Mouse (Mus musculus): ENCODE data around the gene 3110082J24Rik.
A peak's percentile ranks its signal among the peaks of the same experiment; 100 is the strongest.

Gene 3110082J24Rik

DNA sequence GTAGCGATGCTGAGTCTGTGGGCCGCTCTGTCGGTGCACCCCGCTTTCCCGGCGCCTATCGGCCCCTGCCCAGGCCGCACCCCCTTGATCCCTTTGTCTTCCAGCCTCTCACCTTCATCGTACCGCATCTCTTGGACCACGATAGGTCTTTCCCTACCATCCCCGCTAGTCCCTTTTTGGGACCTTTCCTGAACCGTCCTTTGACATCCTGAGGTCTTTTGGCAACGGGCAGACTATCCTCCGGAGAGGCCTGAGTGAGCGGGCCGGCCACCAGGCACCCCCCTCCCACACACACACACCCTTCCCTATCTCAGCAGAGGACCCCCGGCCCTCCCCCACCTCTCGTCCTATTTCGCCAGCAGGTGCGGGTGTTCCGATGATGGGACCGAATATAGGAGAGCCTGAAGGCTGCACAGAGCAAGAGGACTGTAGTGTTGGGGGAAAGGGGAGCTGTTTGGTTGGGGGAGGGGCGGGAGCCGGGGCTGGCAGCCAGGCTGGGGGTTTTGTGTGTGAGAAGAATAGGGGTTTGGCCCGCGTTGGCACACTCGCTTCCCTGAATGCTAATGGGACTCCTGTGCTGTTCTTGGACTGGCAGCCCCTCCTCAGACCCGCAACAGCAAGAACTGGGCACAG, at the start of gene 3110082J24Rik:
Gene 3110082J24Rik, minus strand, starts transcription at position 419 of the 633 bp plus-strand sequence.
- peak; percentile 38 for DNase-seq (ENCODE audit: extremely low spot score)

DNA sequence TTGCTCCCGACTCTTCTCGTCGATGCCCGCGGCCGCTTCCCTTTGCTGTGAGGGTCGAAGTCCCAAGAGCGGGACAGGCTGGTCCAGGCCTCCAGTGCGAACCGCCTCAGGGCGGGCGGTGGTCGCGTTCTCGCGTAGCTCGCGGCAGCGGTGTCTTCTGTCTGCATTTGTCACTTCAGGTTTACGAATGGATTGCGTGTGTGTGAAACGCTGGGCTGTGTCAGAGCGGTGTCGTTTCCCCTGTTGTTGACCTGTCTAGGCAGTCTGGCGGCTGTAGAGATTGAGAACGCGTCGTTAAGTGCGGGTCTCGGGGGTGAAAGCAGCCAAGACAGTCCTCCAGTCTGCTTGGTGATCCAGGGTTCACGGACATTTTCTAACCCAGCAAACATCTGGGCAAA, 49.5 kb upstream of the 3110082J24Rik start:
- no peak for DNase-seq (ENCODE audit: extremely low spot score)

DNA sequence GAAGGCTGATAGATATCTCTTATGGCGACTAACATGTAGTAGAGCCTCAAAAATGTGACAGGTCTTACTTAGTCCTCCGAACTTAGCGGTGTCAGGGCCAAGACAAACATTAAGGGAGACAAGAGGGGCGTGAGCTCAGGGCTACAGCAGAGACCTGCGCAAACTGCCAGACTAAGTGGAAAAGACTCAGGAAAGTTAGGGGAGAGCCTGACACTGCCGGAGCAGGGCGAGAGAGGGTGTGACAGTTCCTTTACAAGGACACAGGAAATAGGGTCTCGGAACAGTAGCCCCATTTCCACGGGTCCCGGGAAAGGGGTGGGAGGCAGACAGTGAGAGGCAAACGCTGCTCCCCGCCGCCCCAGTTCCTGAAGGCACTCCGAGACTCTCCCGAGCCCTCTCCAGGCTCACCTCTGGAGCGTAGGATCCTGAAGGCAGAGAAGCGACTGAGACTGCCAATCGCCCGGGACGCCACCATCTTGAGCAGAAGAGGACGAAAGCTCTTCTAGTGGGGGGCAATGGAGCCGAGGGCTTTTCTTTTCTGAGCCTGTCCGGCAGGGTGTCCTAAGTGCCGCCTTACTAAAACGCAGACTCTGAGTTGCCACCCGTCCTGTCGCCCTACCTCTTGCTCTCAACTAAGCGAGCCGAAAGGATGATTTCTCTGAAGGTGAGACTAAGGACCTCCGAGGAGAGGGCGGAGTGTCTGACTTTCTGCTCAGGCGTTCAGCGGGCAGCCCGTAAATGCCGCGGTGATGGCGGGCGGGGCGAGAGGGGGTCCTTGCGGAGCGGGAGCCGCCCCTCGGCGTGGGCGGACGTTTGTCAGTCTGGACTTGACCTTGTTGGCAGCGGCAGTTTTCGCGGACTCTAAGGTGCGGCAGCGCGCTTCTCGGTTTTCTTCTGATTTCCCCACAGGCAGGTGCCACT, 48.8 kb upstream of the 3110082J24Rik start, which contains the start of the genes Hadha and Hadhb:
Gene Hadha, minus strand, starts transcription at position 689 of the 921 bp plus-strand sequence.
Gene Hadhb, plus strand, starts transcription at position 775 of the 921 bp plus-strand sequence.
- DNase-seq (ENCODE audit: extremely low spot score): peak; percentile 95

DNA sequence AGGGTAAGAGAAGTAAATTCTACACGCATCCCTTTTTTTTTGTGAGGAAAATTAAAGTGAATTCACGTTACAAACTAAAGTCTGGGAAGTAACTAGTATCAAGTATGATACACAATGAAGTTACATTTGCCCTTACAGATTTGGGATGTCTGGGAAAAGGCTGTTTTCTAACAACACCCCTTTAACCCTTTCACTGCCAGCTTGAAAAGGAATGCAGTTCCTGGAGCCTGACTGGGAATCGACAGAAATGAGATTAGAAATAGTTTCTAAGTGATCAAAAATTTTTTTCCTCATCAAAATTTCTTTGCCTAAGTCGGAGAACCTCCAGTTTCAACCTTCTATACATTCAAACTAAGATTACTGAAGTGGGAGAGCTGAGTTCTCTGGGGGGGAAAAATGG, 48.1 kb upstream of the 3110082J24Rik start:
- peak; percentile 10 for DNase-seq (ENCODE audit: extremely low spot score)

DNA sequence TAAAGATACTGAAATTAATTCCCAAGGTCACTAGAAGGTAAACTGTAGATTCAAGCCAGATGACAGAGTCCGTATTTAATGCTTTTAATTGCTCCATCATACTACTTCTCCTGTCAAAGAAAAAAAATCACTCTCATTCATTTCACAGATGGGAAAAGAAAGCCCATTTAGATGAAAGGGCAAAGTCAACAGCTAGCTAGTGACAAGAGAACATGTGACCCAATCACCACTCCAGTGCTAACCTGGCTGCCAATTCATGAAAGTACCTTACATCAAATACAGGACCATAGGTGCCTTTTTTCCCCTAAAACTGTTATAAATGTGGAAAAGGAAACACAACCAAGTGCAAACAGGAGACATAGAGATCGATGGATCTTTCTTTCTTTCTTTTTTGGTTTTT, 47.3 kb upstream of the 3110082J24Rik start:
- DNase-seq (ENCODE audit: extremely low spot score): no peak

DNA sequence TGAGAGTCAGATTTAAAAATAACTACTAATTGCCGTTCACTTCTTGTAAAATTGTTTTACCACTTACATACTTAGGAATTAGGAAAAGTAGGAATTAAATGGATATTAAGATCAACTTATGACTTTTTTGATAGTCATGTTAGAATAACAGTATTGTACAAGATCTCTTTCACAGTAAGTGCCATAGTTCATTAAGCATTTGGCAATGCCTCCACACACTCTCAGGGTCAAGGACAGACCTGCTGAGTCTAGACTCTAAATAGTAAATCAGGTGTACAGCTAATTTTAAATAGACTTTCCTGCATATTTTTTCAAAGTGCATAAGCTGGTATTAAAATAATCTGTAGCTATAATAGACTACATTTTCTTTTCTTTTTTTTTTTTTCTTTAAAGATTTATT, 46.5 kb upstream of the 3110082J24Rik start:
- no peak for DNase-seq (ENCODE audit: extremely low spot score)

DNA sequence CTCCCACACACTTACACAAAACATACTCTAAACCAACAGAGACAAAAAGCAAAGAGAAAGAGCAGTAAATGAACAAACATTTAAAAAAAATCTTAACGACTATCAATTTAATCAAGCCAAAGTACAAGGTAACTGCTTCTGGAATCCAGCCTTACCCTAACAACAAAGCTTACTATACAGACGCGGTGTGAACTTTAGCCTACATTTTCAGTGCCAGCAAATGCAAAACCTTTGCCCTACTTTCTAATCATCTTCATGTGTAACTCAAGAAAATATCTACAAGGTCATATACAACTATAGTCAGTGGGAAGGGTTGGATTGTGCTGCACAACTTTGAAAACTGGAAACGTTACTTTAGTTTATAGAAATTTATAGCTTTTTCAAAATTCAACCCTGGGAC, 46.1 kb upstream of the 3110082J24Rik start:
- DNase-seq (ENCODE audit: extremely low spot score): no peak

DNA sequence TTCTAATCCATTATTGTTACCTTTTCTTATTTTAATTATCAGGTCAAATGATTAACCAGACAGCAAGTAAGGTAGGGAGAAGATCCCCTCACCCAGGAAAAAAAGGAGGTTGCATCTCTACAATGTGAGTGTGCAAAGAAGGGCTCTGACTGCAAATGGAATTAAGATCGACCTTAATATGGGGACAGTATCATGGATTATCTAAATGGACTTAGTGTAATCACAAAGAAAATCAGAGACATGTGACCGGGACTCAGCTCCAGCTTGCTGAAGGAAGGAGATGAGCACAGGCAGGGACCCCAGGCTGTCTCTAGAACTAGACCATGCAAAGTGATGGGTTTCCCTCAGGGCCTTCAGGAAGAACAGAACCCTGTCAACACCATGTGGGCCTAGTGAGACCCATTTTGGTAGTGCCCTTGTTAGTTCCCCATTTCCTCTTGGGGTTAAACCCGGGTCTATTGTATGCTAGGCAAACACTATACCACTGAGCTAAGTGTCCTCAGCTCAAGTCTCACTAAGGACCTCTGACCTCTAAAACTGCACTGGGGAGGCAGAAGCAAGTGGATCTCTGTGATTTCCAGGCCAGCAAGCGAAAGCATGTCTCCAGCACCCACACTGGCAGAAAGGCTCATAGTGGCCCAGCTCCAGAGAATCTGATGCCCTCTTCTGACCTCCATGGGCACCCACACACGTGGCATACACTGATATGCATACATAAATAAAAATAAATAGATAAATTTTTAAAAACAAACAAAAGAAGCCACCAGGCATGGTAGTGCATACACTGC, 42.4 kb upstream of the 3110082J24Rik start:
- DNase-seq (ENCODE audit: extremely low spot score): no peak

DNA sequence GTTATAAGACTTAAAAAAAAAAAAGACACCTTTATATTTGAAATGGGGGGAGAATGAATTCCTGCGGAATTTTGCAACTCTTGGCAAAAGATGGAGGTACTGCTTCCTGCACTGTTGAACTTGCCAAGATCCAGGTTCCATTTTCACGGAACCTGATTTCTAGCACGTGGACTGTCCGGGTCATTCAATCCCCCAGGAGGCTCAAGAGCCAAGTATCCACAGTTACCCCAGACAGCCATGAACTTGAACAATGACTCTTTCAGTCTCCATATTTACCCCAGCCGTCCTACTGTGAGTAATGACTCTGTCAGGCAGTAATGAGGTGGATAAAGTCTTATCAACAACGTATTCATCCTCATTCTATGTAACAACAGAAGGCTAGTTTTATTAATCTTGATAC, 40.6 kb upstream of the 3110082J24Rik start:
- no peak for DNase-seq (ENCODE audit: extremely low spot score)

DNA sequence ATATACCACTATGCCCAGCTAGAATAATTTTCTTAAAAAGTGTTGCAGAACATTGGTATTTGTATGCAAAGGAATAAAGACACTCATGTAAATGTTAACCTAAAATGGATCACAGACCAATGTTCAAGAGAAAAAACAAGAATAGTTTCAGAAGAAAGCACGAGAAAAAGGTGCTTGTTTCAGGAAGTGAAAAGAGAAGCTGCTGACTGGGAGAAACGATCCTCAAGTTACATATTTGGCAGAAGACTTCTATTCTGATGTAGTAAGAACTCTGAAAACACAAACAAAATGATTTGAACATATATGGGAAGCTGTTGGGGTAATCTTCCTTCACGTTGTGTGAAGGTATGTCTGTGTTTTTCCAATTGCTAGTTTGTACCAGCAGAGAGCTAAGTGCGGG, 32.3 kb upstream of the 3110082J24Rik start:
- DNase-seq (ENCODE audit: extremely low spot score): no peak

DNA sequence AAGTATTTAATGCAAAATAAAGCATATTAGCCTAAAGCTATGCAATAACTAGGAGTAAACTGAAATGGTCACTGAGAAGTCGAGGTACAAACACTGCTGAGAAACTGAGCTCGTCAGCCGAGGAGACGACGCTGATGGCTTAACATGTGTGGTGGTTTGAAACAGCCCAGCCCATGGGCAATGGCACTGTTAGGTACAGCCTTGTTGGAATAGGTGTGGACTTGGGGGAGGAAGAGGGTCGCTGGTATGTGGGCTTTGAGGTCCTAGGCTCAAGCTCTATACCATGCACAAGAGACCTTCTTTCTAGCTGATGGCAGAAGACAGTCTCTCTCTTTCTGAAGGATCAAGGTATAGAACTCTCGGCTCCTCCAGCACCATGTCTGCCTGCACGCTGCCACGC, 31.4 kb upstream of the 3110082J24Rik start:
- no peak for DNase-seq (ENCODE audit: extremely low spot score)

DNA sequence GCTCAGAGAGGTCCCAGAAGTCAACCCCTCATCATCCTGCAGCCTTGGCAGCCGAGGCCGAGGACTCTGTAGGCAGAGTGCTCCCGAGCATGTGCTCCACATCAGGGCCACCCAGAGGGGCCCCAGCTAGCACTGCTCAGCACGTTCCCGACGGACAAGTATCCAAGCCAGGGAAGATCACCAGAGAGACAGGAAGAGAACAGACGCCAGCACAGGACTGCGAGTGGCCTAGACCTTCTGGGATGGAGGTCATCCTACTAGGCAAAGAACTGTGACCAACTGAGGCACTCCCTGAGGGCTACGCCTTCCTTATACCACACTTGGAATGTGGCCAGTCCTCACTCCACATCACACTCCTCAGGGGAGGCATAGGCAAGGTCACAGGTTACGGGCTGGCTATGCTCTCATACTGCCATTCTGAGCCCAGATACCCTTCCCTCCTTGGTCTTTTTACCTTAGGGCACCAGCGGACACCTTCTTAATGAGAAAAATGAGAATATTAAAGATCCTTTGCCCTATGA, 29.9 kb upstream of the 3110082J24Rik start:
- no peak for DNase-seq (ENCODE audit: extremely low spot score)

DNA sequence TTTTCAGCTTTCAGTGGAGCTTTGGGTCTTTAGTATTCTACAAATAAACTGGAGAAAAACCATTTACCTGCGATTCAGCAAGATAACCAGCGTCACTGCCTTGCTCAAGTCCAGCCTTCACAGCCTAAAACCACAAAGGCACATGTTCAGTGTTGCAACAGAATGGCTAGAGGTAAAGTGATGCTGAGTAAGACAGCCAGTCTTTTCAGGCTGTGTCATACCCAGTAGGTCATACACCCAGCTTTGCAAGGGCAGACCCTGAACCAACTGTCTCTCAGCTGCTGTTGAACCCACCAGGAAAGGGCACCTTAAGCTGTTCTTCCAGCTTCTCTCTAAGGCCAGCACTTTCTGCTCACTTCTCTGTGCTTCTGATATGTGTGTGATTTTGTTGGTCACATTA, 26.3 kb upstream of the 3110082J24Rik start:
- DNase-seq (ENCODE audit: extremely low spot score): no peak

DNA sequence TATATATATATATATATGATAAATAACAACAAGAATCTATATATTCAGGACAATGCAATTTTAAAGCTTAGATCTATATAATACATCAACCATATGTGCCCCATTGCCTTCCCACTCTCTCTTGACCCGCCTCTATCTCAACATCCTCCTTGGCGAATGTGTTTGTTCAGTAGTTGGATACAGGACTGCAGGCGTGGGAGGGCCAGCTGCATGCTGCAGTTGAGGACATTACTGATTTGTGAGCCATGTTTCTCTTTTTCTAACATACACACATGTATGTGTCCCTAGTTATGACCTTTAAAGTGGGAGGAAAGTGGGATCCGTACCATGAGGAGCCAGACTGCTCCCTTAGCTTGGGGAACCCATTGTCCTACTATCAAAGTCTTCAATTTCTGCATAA, 25.4 kb upstream of the 3110082J24Rik start:
- no peak for DNase-seq (ENCODE audit: extremely low spot score)

DNA sequence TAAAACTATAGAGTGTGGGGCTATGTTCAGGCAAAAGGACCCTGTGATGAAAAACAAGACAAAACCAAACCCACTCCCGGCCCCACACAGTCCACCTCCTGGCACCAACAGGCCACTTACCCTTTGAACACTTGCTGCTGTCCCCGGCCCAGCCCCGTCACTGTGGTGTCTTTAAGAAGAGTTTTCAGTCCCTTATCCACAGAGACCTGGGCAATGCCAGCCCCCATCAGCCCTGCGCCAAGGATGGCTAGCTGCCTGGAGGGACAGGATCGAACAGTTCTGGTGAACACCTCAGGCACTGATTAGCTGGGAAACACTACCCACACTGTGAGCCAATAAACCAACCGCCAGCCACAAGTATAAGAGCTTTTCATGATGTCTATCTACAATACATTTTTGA, 22.8 kb upstream of the 3110082J24Rik start:
- DNase-seq (ENCODE audit: extremely low spot score): no peak

DNA sequence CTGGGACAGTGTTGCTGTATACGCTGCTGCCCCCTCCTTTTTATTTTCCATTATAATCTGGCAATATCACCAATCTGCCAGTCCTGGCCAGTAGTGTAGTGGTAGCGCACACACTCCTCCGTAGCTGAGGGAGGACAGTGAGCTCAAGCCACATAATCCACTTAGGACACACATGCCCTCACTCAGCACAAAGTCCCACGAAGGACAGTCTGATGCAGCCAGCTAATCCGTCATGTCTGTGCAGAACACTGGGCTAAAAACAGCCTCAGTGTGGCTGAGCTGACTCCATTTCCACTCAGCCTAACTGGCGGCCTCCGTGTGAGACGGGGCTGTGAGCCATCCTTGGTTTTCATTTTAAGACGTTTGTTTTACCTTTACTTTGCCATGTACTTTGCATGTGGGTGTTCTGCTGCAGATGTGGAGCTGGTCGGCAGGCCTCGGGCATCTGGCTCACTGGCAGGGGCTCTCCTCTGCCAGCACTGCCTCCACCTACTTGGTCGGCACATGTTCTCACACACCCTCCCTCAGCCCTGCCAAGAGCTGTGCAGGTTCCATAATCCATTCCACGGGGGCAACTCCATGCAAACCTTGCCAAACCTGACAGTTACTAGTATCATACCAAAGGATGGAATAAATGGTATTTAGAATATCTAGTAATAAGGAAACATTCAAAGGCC, 22.2 kb upstream of the 3110082J24Rik start:
- no peak for DNase-seq (ENCODE audit: extremely low spot score)

DNA sequence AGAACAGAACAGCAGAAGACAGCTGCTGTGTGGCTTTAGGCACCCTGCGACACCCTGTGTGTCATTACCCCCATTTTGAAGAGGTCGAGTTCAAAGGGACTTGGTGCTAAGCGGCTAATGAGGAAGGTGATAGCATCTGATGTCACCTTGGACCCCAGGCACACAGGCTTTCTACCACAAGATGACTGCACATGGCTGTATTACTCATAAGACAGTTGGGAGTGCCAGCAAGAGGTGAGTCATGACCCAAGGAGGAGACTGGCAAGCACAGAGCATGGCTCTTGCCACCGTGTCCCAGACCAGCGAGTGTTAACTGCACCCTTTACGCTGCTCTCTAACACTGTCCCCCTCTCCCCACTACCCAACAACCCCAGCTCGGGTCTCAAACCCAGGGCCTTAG, 20.9 kb upstream of the 3110082J24Rik start:
- DNase-seq (ENCODE audit: extremely low spot score): no peak

DNA sequence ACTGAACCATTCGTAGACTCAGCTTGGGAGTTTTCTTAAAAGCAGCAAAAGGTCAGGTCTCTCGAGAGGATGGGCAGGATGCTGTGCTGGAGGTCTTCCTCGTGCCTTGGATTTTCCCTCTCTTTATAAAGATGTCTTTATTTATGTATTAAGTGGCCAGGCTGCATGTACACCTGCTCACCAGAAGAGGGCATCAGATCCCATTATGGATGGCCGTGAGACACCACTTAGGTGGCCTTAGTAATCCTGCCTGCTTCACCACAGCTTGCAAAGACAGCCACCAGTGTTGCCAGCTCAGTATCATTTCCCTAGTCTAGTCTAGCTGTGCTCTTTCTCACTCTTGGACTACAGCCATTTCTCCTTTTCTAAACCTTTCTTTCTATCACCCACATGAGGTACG, 19.7 kb upstream of the 3110082J24Rik start:
- peak; percentile 44 for DNase-seq (ENCODE audit: extremely low spot score)

DNA sequence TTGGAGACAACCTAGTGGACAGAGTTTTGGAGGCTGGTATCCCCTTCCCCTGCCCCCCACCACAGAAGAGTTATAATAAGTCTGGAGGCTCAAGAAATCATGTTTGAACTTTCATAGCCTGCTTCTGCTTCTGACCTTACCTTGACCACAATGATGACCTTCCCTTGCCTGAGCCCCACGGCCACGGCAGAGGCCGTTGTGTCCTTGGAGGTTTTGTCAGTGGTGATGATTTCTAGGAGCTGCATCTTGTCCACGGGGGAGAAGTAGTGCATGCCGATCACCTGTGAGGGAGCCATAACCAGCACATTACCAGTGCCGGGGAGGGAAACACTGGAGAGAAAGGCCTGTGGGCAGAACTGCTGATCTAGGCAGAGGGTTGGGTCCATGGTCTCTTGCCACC, 16.6 kb upstream of the 3110082J24Rik start:
- DNase-seq (ENCODE audit: extremely low spot score): no peak

DNA sequence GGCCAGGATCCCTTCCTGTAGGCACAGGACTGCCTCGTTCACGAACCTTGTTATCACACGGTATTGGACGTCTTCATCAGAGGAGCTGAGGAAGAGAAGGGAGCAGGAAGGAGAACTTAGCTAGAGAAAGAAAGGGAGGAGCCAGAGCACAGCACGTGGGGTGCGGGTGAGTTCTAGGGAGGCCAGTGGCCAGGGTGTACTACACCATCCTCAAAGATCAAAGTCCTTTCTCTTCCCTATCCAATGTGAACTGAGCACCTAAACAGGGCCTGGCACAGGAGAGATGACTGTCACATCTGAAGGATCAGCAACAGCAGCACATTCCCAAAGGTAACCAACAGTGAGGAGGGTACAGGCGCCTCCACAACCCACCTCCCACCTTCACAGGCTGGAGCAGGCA, 14.2 kb upstream of the 3110082J24Rik start:
- DNase-seq (ENCODE audit: extremely low spot score): no peak

DNA sequence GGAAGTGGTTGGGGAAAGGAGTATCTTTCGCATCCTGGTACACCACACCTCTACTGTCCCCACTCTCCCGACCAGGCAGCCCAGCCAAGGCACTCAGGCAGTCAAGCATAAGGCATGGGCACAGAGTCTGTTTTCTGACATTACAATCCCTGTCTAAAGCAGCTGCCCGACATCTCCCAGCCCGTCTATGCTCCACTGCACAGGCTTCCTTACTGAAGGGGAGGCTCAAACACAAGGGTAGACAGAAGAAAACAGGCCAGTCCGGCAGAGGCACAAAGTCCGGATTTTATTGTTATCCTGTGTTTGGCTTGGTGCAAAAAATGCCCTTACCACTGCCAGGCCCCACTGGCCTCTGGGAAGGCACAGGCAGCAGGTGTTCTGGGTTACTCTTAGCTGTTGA, 13.3 kb upstream of the 3110082J24Rik start:
- DNase-seq (ENCODE audit: extremely low spot score): no peak

Data from embryo, embryonic 9.5 days (tissue).